Mouse (Mus musculus): ENCODE data around the gene Pnmal2. TPM values are rescaled to one million over a fixed set of nuclear protein-coding genes. Genes with fewer than 3 reads are reported as not detected.
"Not testable (repeated sequence)": the region's sequence is repeated elsewhere in the genome, so short reads cannot be mapped to it uniquely, and the experiment has no call there.

The Pnmal2 gene
- total and polyA plus RNA-seq, 2 experiments from 2014 or later: 106 to 139 TPM

- H3K27ac ChIP-seq: peak overlapping the region; percentile 91
- WGBS: 1% methylated on average over 4 of the region's 4 CpGs
- H3K9me3 ChIP-seq (ENCODE audit: low read length): no peaks in the 10 kb centered on the region
- H3K9ac ChIP-seq (replicated peaks; ENCODE audit: low read length): peak overlapping the region; percentile 72
- H3K27me3 ChIP-seq (ENCODE audit: insufficient read depth, low read length): no peaks in the 10 kb centered on the region
- TF ChIP-seq CTCF (IDR thresholded peaks at IDR 0.05; ENCODE audit: low read depth): no peak
- DNase-seq (ENCODE audit: low spot score) (peak; percentile 79), ATAC-seq (peak; percentile 6; the same call in 1 of the 2 replicates)
- H3K4me3 ChIP-seq (ENCODE audit: low read length): peak overlapping the region; percentile 64
- peak overlapping the region; percentile 96 for H3K4me2 ChIP-seq (ENCODE audit: low read depth, low read length)
- H3K36me3 ChIP-seq (ENCODE audit: insufficient read depth, low read length): no peaks in the 10 kb centered on the region
- peaks cover 36% of the 10 kb centered on the region for H3K4me1 ChIP-seq (ENCODE audit: insufficient read depth, low read length)
Observed at GRCm38 (mm10) chr7:16947959-16948361, 3.5 kb downstream of the Pnmal2 start.

DNA sequence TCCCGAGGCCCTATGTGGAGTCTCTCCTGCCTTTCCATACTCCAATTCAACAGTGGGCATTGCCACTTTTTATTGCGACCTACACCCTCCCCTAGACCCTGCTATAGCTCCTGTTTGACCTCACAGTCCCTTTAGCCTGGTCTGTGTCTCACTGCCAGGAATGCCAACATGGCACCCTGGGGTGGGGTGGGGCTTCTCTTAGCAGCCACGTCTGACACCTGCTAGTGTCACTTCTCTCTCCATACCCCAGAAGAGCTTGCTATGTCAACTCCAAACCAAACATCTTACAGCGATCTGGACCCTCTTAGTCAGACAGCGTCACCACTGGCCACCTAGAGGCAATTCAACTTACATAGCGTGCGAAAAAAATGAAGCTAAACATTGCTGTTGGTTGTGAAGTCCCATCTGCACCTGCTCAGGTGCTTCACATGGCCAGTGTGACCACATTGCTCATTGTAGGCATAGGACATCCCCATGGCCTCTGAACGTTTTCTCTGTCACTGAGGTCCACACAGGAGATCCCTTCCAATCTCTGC, 4.5 kb downstream of the Pnmal2 start:
- peak overlapping the region; percentile 72; the same call in 1 of the 2 replicates for H3K9ac ChIP-seq (replicated peaks; ENCODE audit: low read length)
- ATAC-seq: no peak
- H3K4me1 ChIP-seq (ENCODE audit: insufficient read depth, low read length): peaks cover 30% of the 10 kb centered on the region
- H3K4me3 ChIP-seq (ENCODE audit: low read length): no peak overlapping the region
- peak; percentile 57 for TF ChIP-seq CTCF (IDR thresholded peaks at IDR 0.05; ENCODE audit: low read depth)
- H3K4me2 ChIP-seq (ENCODE audit: low read depth, low read length): peak overlapping the region; percentile 96
- DNase-seq (ENCODE audit: low spot score): peak; percentile 60
- peak overlapping the region; percentile 91; the same call in 1 of the 2 replicates for H3K27ac ChIP-seq
- no peaks in the 10 kb centered on the region for H3K27me3 ChIP-seq (ENCODE audit: insufficient read depth, low read length)
- WGBS: 49% methylated on average over 8 of the region's 8 CpGs
- H3K36me3 ChIP-seq (ENCODE audit: insufficient read depth, low read length): no peaks in the 10 kb centered on the region
- H3K9me3 ChIP-seq (ENCODE audit: low read length): no peaks in the 10 kb centered on the region

- H3K9me3 ChIP-seq (ENCODE audit: low read length): no peaks in the 10 kb centered on the region
- H3K4me3 ChIP-seq (ENCODE audit: low read length): peak overlapping the region; percentile 20; the same call in 1 of the 2 replicates
- no peaks in the 10 kb centered on the region for H3K27me3 ChIP-seq (ENCODE audit: insufficient read depth, low read length)
- peak overlapping the region; percentile 68 for H3K27ac ChIP-seq
- H3K4me2 ChIP-seq (ENCODE audit: low read depth, low read length): peak overlapping the region; percentile 96
- H3K36me3 ChIP-seq (ENCODE audit: insufficient read depth, low read length): no peaks in the 10 kb centered on the region
- TF ChIP-seq CTCF (IDR thresholded peaks at IDR 0.05; ENCODE audit: low read depth): peak; percentile 96
- H3K9ac ChIP-seq (replicated peaks; ENCODE audit: low read length): peak overlapping the region; percentile 45
- H3K4me1 ChIP-seq (ENCODE audit: insufficient read depth, low read length): peaks cover 27% of the 10 kb centered on the region
- DNase-seq (ENCODE audit: low spot score): peak; percentile 91
- WGBS: 11% methylated on average over 28 of the region's 29 CpGs
- peak; percentile 59 for ATAC-seq
Observed at GRCm38 (mm10) chr7:16949908-16950841, 5.7 kb downstream of the Pnmal2 start.

DNA sequence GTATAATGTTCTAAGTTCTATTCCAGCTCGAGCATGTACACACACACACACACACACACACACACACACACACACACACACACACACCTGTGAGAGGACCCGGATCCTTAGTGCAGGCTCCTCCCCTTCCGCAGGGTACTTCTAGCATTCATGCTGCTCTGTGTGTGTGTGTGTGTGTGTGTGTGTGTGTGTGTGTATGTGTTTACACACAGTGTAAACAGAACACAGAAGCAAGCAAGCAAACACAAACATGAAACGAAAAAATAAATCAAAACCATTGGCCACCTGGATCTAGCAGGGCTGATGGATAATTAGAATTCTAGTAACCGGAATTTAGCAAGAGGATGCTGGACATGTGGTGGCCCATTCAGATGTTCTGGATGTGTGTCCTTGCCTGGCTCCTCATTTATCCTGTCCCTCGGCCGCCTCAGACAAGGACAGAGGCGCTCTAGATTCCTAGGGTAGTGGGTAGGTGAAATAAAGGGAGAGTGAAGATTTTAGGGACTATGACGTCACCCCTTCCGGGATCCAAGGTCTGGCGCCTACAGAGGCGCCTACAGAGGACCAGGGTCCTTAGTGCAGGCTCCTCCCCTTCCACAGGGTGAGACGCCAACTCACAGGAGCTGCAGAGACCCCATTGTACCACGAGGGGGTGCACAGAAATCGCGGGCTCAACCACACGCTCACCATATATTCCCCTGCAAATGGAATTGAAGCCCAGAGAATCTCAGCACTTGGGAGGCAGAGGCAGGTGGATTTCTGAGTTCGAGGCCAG, 6.6 kb downstream of the Pnmal2 start:
- Histone ChIP-seq H3K4me1 (ENCODE audit: insufficient read depth, low read length) (peaks cover 22% of the 10 kb centered on the region), H3K27ac (peak overlapping the region; percentile 68), H3K36me3 (ENCODE audit: insufficient read depth, low read length) (no peaks in the 10 kb centered on the region), H3K4me3 (ENCODE audit: low read length) (no peak overlapping the region), H3K9me3 (ENCODE audit: low read length) (no peaks in the 10 kb centered on the region), H3K27me3 (ENCODE audit: insufficient read depth, low read length) (no peaks in the 10 kb centered on the region), H3K4me2 (ENCODE audit: low read depth, low read length) (0 out of 2 replicates have a peak overlapping the region, but pooled peaks have one; percentile 10), H3K9ac (replicated peaks; ENCODE audit: low read length) (no peak overlapping the region)
- 27% methylated on average over 18 of the region's 18 CpGs for WGBS
- DNase-seq (ENCODE audit: low spot score) (peak; percentile 92), ATAC-seq (peak; percentile 68)
- peak; percentile 86 for TF ChIP-seq CTCF (IDR thresholded peaks at IDR 0.05; ENCODE audit: low read depth)

DNA sequence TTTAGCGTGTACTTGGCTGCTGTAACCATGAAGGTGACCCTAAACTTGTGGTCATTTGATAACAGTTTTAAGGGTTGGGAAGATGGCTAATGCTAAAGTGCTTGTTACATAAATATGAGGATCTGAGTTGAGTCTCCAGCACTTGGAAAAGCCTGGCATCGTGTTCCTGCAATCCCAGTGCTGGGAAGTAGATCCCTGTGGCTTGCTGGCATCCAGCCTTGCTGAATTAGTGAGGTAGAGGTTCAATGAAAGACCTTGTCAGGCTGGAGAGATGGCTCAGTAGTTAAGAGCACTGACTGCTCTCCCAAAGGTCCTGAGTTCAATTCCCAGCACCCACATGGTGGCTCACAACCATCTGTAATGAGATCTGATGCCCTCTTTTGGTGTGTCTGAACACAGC, 9.3 kb downstream of the Pnmal2 start:
- not testable (repeated sequence) for H3K27me3 ChIP-seq (ENCODE audit: insufficient read depth, low read length); H3K36me3 ChIP-seq (ENCODE audit: insufficient read depth, low read length); H3K9me3 ChIP-seq (ENCODE audit: low read length); H3K9ac ChIP-seq (replicated peaks; ENCODE audit: low read length); DNase-seq (ENCODE audit: low spot score); H3K27ac ChIP-seq; H3K4me2 ChIP-seq (ENCODE audit: low read depth, low read length); H3K4me3 ChIP-seq (ENCODE audit: low read length); ATAC-seq
- H3K4me1 ChIP-seq (ENCODE audit: insufficient read depth, low read length): peaks cover 19% of the 10 kb centered on the region
- 50% methylated on average over 2 of the region's 2 CpGs for WGBS

DNA sequence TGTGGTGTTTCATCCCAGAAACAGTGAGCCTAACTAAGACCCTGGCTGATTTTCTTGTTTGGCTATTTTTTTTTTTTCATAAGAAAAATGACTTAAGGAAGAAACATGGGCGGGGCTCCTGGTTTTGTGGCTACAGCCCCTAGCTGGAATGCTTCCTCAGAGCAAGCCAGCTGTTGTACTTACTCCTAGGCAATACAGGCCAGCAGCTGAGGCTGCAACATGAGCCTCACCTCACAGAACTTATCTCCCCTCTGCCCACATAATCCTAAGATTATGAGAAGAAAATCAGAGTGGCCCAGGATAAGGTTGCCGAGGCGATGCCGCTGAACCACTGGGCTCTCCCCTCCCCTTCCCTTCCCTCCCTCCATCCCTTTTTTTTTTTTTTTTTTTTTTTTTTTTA, 11.2 kb downstream of the Pnmal2 start:
- Histone ChIP-seq H3K9ac (replicated peaks; ENCODE audit: low read length) (no peak overlapping the region), H3K4me1 (ENCODE audit: insufficient read depth, low read length) (peaks cover 18% of the 10 kb centered on the region), H3K4me2 (ENCODE audit: low read depth, low read length) (no peak overlapping the region), H3K36me3 (ENCODE audit: insufficient read depth, low read length) (no peaks in the 10 kb centered on the region), H3K27me3 (ENCODE audit: insufficient read depth, low read length) (no peaks in the 10 kb centered on the region), H3K27ac (no peak overlapping the region; the same call in 1 of the 2 replicates), H3K4me3 (ENCODE audit: low read length) (no peak overlapping the region), H3K9me3 (ENCODE audit: low read length) (no peaks in the 10 kb centered on the region)
- 83% methylated on average over 4 of the region's 4 CpGs for WGBS
- DNase-seq (ENCODE audit: low spot score) (no peak), ATAC-seq (no peak)
- TF ChIP-seq CTCF (IDR thresholded peaks at IDR 0.05; ENCODE audit: low read depth): no peak
